Mouse (Mus musculus) liver, embryonic 14.5 days (tissue): ENCODE results near the gene Plxnd1.

Source experiments
- CTCF ChIP-seq: IDR thresholded peaks from 2 replicates; pipeline ENCODE4 v1.5.1; 2016; ENCODE audit warnings: antibody characterized with exemption, low read depth, control low read depth
- EP300 ChIP-seq: IDR thresholded peaks from 2 replicates; pipeline ENCODE4 v1.6.1; 2016; ENCODE audit warnings: antibody characterized with exemption, low read depth

GRCm38 (mm10) chr6:116013687-116014086 is 18.9 kb upstream of the Plxnd1 start:
- no peak for TF ChIP-seq CTCF
- TF ChIP-seq EP300, result no peak
